Mouse (Mus musculus) retina, embryonic 14.5 days (tissue): ENCODE data around the gene Olfr76.
"Not testable (repeated sequence)": the region's sequence is repeated elsewhere in the genome, so short reads cannot be mapped to it uniquely, and the experiment has no call there.

Experiments
- DNase-seq: peaks from one replicate; pipeline ENCODE4 v3.0.0-alpha.2; 2015; ENCODE audit warnings: low spot score

The Olfr76 gene

DNA sequence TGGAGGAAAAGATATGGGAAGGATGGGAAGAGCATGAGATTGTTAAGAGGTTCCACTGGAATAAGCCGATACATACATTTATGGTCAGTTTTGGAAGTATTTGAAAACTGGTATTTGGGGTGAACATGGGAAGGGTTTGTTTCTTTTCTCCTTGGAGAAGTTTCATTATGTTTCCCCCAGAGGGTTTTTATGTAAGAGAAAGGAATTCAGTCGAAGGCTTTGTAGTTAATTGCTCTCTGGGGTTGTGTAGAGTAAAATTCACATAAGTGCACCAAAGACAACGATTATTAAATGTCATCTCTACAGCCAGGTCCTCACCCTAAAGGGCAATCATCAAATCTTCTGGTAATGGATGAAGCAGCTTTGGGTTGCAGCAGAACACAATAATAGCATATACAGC lies at the start of gene Olfr76:
Gene Olfr76, minus strand, starts transcription at position 101 of the 400 bp plus-strand sequence.
- no peak for DNase-seq

DNA sequence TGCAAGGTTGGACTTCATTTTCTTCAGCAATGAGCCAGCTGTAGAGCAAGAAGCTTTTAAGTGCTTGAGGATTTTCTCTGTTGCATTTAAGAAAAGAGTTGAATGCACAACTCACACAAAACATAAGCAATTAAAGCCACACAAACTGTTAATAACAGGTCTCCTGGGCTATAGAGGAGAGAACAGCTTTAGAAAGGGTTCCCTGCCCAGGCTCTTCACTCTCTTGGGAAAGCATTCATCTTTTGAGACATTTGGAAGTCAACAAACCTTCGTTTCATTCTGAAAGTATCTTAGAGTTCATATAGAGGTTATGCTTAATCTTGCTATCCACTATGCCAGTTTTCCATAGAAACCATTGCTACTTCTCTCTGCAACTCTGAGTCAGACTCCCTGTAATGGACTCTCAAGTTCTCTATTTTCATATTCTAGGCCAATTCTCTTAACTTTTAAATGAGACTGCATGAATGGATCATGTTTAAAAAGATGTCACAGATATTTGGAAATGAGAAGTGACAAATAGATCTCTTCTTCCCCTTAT lies 47.1 kb upstream of the Olfr76 start, which contains the start of gene Olfr1555-ps1:
Gene Olfr1555-ps1, minus strand, starts transcription at position 51 of the 538 bp plus-strand sequence.
- not testable (repeated sequence) for DNase-seq

DNA sequence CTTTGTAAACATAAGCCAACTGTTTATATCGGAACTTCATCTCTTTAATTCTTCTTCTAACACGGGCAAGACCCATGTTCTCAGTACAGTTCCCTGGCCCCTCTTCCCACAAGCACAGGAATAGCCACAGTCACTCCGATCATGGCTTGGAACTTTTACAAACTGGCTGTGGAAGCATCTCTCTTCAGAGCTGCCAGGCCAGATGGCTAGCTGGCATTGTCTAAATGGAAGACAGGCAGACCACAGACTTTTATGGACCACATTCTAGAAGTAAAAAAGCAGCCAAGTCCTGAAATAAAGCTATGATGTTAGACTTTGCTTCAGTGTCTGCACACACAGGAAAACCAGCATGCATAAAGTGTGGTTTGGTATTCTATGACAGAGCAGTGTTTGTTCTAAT lies 22.4 kb upstream of the Olfr76 start:
- no peak for DNase-seq

DNA sequence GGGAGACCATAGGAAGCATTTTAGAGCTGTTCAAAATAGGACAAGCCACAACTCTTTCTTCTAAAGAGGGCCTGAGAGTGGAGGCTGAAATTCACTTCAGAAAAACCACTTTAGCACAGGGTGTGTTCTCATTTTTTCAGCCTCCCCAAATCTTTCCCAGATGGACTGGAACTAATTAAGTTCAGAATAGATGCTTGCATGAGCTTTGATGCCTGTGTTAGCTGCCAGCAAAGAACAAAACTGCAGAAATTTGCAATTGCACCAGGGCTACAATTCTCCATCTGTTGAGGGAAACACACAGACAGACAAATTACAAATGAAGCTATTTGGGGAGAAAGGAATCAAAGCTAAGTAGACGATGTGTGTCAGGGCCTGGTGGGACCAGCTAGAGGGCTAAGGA lies 20.4 kb upstream of the Olfr76 start:
- DNase-seq, result no peak

DNA sequence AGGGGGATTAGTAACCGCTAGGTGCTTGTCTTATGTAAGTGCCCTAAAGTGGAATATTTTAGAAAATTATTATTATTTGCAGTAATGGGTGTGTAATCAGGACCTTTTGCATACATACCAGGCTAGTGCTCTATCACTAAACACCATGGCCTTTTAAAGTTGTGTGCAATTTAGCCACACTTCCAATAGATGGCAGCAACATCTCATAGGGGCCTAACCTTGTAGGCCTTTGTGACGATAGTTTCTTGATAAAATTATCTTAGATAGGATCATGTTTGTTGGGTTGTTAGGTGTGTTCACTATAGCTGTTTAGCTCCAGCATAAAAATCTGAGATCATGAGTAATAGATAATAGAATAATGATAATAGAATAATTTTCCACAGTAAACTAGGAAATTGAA lies 11.3 kb upstream of the Olfr76 start:
- peak; percentile 58 for DNase-seq

DNA sequence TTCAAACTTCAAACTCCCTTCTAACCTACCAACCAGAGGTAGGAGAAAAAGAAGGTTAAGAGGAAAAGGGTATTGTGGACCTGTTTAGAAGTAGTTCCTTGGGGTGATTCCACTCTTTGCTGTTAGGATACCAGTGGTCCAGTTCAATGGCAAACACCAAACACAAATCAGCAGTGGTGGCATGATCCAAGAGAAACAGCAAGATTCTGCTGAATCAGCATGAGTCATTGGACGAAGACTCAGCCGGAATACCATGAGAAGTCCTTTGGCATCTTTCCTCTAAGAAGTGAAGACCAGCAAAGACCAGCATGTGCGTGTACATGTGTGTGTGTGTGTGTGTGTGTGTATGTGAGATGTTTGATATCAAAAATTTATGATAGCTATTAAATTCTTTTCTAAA lies 6.5 kb downstream of the Olfr76 start:
- no peak for DNase-seq

DNA sequence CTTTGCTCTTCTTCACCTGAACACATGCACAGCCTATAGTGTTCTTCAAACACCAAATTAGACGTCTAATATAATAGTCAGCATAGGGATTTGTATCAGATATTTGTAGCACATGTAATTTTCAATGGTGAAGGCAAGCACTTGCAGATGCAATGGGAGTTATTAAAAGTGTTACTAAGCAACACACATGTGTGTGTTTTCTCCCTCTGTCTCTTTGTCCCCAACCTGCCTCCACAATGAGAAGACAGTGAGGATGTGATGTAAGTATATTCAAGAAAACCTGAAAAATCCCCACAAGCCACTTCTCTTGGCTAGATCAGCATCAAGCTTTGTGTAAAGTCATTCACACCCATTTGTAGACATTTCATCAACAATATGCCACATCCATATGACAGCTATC lies 7.2 kb downstream of the Olfr76 start, which contains the start of gene Olfr1428:
Gene Olfr1428, minus strand, starts transcription at position 101 of the 400 bp plus-strand sequence.
- DNase-seq, result no peak

DNA sequence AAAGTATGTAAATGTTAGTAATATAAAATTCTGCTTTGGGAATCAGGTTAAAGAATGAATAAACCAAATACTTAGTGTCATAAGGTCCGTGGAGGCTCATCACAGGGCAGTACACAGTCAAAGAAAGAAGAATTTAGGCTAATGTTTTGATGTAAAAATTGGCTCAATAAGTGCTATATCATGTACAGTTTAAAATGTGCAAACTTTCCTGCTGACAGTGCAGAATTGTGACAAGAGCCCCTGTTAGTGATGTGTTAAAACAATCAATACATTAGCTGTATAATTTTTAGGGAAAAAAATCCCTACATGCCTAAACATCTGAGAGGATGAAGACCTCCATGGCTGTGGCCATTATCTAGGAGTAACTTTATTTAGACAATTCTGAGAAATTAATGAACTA lies 9.2 kb downstream of the Olfr76 start:
- DNase-seq, result no peak

DNA sequence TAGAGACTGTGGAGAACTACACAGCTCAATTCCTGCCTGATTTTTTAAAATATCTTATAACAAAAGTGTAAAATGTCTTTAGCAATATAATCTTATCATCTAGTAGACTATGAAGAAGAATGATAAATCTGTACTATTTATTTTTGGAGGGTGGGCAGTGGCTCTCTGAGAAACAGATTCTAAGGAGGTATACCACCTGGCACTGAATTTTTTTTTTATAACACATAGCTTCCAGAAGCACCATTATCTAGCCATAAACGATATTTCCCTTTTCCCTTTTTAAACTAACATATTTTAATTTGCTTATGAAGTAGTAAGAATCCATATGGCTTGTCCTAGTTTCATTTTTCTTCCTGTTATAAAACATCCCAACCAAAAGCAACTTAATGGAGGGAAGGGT lies 18.5 kb downstream of the Olfr76 start:
- DNase-seq, result no peak

DNA sequence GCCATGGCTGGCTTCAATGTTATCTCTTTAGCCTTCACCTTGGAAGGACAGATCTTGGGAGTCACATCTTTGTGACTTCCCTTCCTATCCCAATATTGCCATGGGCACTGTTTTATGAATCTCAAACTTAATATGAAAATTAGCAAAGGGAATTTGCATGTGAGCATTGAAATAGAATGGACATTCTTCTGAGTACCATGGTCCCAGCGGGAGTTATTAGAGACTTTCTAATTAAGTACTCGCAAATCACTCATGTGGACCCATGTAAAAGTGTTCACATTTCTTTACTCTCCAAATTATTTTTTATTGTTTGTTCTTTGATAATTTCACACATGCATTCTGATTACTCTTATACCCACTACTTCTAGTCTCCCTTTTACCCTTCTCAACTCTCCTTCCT lies 19.8 kb downstream of the Olfr76 start, which contains the start of gene Olfr1427:
Gene Olfr1427, minus strand, starts transcription at position 101 of the 400 bp plus-strand sequence.
- no peak for DNase-seq

DNA sequence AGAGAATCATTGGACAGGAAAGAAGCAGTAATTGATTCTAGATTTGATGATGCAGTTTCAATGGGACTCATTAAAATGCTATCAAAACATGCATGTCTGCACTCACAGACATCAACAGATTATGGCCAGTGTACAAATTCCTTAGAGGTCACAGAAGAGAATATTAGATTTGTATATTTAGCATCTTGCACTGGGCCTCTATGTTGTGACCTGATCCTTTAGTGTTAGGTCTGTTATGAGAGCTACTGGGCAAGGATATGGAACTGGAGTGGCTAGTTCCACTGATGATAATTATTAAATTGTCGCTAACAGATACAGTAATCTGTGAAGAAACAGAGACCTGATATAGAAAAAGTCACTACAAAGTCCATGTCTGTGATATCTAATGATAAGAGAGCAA lies 31.1 kb downstream of the Olfr76 start, which contains the start of gene Olfr1426:
Gene Olfr1426, minus strand, starts transcription at position 101 of the 400 bp plus-strand sequence.
- DNase-seq, result no peak

DNA sequence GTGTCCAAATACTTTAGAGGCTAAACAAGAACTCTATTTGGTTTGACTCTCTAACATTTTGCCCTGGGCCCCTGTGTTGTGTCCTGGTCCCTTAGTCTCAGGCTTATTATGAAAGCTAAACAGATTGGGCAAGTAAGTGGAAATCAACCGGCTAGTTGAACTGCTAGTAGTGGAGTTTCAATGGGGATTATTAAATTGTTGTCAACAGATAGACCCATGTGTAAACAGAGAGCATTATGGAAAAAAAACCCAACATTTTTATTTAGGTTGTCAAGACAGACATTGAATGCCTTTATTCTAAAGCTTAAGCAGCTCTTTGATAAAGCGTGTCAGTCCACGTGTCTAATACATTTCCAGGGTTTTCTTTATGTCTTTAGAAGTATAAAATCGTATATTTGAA lies 45.4 kb downstream of the Olfr76 start, which contains the start of gene Olfr1425:
Gene Olfr1425, minus strand, starts transcription at position 101 of the 400 bp plus-strand sequence.
- DNase-seq, result not testable (repeated sequence)

DNA sequence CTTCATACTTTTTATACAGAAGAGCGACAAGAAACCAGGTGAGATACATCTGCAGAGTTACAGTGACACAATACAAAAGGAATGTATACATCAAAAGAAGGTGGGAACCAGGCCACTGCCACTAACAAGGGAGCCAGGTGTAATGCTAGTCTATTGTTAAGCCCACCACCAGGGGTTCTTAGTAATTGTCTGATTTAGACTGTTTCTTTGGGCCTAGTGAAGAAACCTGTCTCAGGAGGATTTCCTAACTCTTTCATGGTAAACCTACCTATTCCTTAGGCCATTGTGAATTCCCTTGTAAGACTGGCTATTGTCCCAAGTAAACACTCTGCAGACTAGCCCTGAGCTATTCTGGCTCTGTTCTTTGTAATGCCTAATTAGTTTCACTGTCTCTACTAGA lies 53.5 kb downstream of the Olfr76 start:
- DNase-seq, result not testable (repeated sequence)
